Mouse (Mus musculus) midbrain, embryonic 16.5 days (tissue): ENCODE data around the gene Ppm1g. TPM values are rescaled to one million over a fixed set of nuclear protein-coding genes. Genes with fewer than 3 reads are reported as not detected.

Source experiments
- ATAC-seq: fragments of 200-750 bp; cut with Nextera tagmentation; 2 replicates; pipeline ENCODE4 v1.8.0; 2017; ENCODE audit warnings: moderate TSS enrichment
- H3K27ac ChIP-seq: fragments of 300-500 bp; sonication (generic); 2 replicates; pipeline ENCODE4 v1.5.1; 2014; ENCODE audit warnings: mild to moderate bottlenecking, low read length, mixed read lengths
- H3K27me3 ChIP-seq: fragments of 300-500 bp; sonication (generic); 2 replicates; pipeline ENCODE4 v1.6.1; 2014; ENCODE audit warnings: low read depth, low read length, mixed read lengths; ENCODE audit not compliant: control insufficient read depth, insufficient read depth
- H3K36me3 ChIP-seq: fragments of 300-500 bp; sonication (generic); 2 replicates; pipeline ENCODE4 v1.6.1; 2014; ENCODE audit warnings: mild to moderate bottlenecking, low read length, moderate library complexity, mixed read lengths; ENCODE audit not compliant: control insufficient read depth, insufficient read depth
- H3K4me1 ChIP-seq: fragments of 300-500 bp; sonication (generic); 2 replicates; pipeline ENCODE4 v1.6.1; 2014; ENCODE audit warnings: mild to moderate bottlenecking, low read length, mixed read lengths; ENCODE audit not compliant: control insufficient read depth, insufficient read depth
- H3K4me2 ChIP-seq: fragments of 300-500 bp; sonication (generic); 2 replicates; pipeline ENCODE4 v1.6.1; 2014; ENCODE audit warnings: mild to moderate bottlenecking, low read length, mixed read lengths
- H3K4me3 ChIP-seq: fragments of 300-500 bp; sonication (generic); 2 replicates; pipeline ENCODE4 v1.5.1; 2014; ENCODE audit warnings: low read depth, mild to moderate bottlenecking, low read length, moderate library complexity, mixed read lengths
- H3K9ac ChIP-seq: fragments of 300-500 bp; sonication (generic); 2 replicates; pipeline ENCODE4 v1.6.1; 2014; ENCODE audit warnings: low read depth, low read length, mixed read lengths
- H3K9me3 ChIP-seq: fragments of 300-500 bp; sonication (generic); replicated peaks from 2 replicates; pipeline ENCODE4 v1.6.1; 2014; ENCODE audit warnings: mild to moderate bottlenecking, low read length, mixed read lengths; ENCODE audit not compliant: control insufficient read depth, poor library complexity, severe bottlenecking
- WGBS: fragments of 180-500 bp; shearing (Covaris S2); extraction: QIAGEN DNeasy Blood & Tissue Kit; methylation state at CpG from one replicate; pipeline ENCODE4 v1.1.7; 2014; 5-methylcytosine and 5-hydroxymethylcytosine counted together
- polyA plus RNA-seq: library from polyadenylated mRNA; unstranded; fragments of >200 nt; fragmentation: Nextera tagmentation; extraction: Ambion mirVana; gene quantifications from 2 replicates; pipeline ENCODE4 v1.2.1, GENCODE M21; 2015

The Ppm1g gene
- polyA plus RNA-seq, 1 experiment from 2014 or later: 186 TPM

DNA sequence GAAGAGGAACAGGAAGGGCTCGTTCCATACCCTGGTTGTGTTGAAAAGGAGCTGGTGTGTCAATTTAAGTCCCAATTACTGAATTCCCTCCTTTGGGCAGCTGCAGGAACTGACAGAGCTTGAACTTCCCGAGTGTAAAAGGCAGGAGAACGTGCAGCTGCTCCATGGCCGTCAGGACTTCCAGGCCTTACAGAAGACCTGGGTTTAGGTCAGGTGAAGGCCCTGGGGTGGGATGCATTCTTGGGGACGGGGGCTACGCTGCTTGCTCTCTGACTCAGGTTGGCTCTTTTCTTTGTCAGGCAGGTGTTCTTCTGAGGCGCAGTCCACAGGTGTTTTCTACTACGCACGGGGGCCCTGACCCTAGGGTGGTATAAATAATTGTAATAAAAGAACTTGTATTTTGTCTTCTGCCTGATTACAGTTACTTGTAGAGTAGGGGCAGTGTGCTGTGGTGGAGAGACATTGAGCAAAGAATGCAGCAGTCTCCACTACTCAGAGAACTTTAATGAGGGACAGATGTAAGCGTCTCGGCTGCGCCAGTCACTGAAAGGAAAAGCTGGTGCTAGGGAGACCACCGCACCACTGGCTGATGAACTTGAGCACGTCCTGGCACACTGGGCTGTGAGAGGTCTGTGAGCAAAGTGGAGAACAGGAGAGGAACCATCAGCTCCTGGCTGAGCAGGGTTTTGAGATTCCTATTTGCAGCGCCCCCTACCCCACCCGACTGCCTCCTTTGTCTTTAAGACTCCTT is 32.5 kb upstream of the Ppm1g start:
- Histone ChIP-seq H3K9me3 (no peaks in the 10 kb centered on the region), H3K36me3 (peaks cover 36% of the 10 kb centered on the region), H3K4me3 (no peak overlapping the region), H3K4me1 (no peaks in the 10 kb centered on the region), H3K27ac (no peak overlapping the region), H3K4me2 (no peak overlapping the region), H3K27me3 (no peaks in the 10 kb centered on the region), H3K9ac (no peak overlapping the region)
- ATAC-seq: no peak
- 83% methylated on average over 16 of the region's 16 CpGs for WGBS

DNA sequence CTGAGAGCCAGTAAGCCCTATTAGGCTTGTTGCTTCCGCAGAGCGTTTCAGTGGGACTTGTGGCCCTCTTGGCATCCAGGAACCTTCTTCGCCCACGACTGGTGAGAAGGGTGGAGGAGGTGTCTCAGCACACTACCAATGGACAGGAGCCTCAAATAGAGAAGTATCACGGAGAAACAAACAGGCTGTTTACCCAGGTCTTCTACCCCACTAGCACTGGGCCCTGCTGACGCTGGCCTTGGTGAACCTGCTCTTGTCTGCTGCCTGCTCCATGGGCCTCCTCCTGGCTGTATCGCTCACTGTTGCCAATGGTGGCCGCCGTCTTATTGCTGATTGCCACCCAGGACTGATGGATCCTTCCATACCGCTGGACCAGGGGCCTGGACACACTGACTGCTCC is 31.7 kb upstream of the Ppm1g start:
- no peak overlapping the region for H3K4me2 ChIP-seq
- no peaks in the 10 kb centered on the region for H3K4me1 ChIP-seq
- no peak overlapping the region for H3K27ac ChIP-seq
- no peaks in the 10 kb centered on the region for H3K27me3 ChIP-seq
- ATAC-seq: 0 out of 2 replicates have a peak, but pooled peaks have one; percentile 3
- no peaks in the 10 kb centered on the region for H3K9me3 ChIP-seq
- no peak overlapping the region for H3K4me3 ChIP-seq
- H3K9ac ChIP-seq: no peak overlapping the region
- peaks cover 40% of the 10 kb centered on the region for H3K36me3 ChIP-seq
- 54% methylated on average over 10 of the region's 10 CpGs for WGBS

DNA sequence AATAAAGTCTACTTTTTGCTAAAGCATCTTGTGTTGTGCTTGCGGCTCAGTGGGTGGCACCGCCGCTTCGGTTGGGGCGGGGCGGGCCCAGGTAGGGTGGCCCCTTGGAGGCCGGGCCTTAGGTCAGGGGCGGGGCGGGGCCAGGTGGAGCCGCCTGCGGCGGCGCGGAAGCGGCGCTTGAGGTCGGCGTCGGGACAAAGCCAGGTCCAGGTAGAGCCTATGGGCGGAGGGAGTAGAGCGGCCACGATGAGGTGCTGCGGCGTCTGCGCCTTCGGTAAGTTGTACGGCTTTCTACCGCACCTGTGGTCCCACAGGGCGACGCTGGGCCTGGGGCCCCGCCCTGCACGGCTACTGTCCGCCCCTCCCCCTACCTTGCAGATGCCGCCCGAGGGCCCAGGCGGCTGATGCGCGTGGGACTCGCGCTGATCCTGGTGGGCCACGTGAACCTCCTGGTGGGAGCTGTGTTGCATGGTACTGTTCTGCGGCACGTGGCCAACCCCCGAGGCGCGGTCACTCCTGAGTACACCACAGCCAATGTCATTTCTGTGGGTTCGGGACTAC is 31.1 kb upstream of the Ppm1g start, which contains the start of gene Krtcap3:
Gene Krtcap3, plus strand, starts transcription at position 151 of the 561 bp plus-strand sequence.
- ATAC-seq: 0 out of 2 replicates have a peak, but pooled peaks have one; percentile 37
- 13% methylated on average over 42 of the region's 47 CpGs for WGBS
- H3K9ac ChIP-seq: 0 out of 2 replicates have a peak within 1 kb of the TSS, but pooled peaks have one; percentile 14
- no peak within 1 kb of the TSS for H3K27ac ChIP-seq
- no peak within 1 kb of the TSS for H3K4me2 ChIP-seq
- peaks cover 37% of the 10 kb centered on the region for H3K36me3 ChIP-seq
- no peaks in the 10 kb centered on the region for H3K9me3 ChIP-seq
- H3K4me1 ChIP-seq: no peaks in the 10 kb centered on the region
- no peak within 1 kb of the TSS for H3K4me3 ChIP-seq
- H3K27me3 ChIP-seq: no peaks in the 10 kb centered on the region

DNA sequence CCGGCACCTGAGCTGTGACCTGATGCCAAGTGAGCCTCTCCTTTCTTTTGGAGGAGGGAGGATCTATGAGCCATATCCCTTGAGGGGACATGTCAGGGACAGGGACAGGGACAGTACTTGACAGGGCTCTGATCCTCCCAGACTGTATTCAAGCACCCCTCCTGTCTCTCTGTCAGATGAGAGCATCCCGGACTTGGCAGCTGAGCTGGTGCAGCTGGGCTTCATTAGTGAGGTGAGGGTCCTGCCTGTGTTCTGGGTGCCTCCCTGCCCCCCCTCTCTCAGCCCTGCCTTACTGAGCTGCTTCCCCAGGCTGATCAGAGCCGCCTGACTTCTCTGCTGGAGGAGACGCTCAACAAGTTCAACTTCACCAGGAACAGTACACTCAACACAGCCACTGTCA is 30.2 kb upstream of the Ppm1g start:
- peaks cover 41% of the 10 kb centered on the region for H3K36me3 ChIP-seq
- no peak overlapping the region for H3K27ac ChIP-seq
- no peak overlapping the region for H3K4me2 ChIP-seq
- no peak overlapping the region for H3K4me3 ChIP-seq
- no peaks in the 10 kb centered on the region for H3K9me3 ChIP-seq
- H3K27me3 ChIP-seq: no peaks in the 10 kb centered on the region
- H3K9ac ChIP-seq: no peak overlapping the region
- no peaks in the 10 kb centered on the region for H3K4me1 ChIP-seq
- ATAC-seq: peak; percentile 41; the same call in 1 of the 2 replicates
- WGBS: 54% methylated on average over 4 of the region's 4 CpGs

DNA sequence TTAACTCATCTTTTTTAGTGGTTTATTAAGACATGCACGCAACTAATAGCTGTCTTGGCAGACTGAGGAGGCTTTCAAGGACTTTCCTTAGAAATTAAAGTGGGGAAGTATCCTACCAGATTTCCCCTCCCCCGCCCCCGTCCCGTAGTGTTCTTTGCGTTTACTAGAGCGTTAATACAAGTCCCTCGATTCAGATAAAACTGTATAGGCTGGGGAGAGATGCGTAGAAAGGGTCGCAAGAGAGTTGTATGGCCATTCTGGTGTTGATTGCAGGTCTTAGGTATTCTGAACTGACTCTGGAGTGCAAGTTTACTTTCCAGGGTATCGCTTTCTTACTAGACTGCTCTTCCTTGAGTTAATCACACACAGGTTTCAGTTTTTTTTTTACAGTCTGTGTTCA is 21.7 kb upstream of the Ppm1g start:
- peak overlapping the region; percentile 92 for H3K4me3 ChIP-seq
- no peaks in the 10 kb centered on the region for H3K9me3 ChIP-seq
- H3K9ac ChIP-seq: peak overlapping the region; percentile 93
- H3K27me3 ChIP-seq: no peaks in the 10 kb centered on the region
- no peak overlapping the region for H3K27ac ChIP-seq
- H3K4me1 ChIP-seq: peaks cover 8% of the 10 kb centered on the region
- 19% methylated on average over 10 of the region's 10 CpGs for WGBS
- peak overlapping the region; percentile 80 for H3K4me2 ChIP-seq
- H3K36me3 ChIP-seq: peaks cover 27% of the 10 kb centered on the region
- ATAC-seq: no peak

DNA sequence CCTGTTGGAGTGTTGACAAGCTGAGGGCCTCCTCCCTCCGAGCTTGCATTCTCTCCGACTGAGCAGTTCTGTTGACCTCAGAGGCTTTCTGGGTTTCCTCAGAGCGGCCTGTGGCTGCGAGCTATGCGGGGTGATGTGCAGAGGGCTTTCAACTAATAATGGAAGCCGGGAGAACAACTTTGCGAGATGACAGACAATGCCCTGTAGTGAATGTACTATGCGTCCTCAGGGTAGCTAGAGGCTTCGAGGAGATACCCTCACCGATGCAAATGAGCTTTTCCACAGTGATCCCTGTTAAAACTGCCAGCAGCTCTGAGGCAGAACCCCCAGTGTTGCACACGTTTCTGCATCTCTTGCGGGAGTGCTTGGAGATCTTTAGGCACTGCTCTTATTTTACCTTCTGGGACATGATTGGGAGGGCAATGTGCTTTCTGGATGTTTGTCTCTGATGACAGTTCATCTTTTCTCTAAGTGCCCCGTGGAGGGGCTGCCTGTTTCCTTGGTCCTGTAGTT is 21.1 kb upstream of the Ppm1g start:
- peak overlapping the region; percentile 92 for H3K4me3 ChIP-seq
- H3K27ac ChIP-seq: peak overlapping the region; percentile 97
- under 1% methylated on average over 13 of the region's 13 CpGs for WGBS
- ATAC-seq: no peak; the same call in 1 of the 2 replicates
- peak overlapping the region; percentile 80 for H3K4me2 ChIP-seq
- peaks cover 8% of the 10 kb centered on the region for H3K4me1 ChIP-seq
- peaks cover 27% of the 10 kb centered on the region for H3K36me3 ChIP-seq
- no peaks in the 10 kb centered on the region for H3K27me3 ChIP-seq
- peak overlapping the region; percentile 93 for H3K9ac ChIP-seq
- H3K9me3 ChIP-seq: no peaks in the 10 kb centered on the region; the same call in 1 of the 2 replicates

DNA sequence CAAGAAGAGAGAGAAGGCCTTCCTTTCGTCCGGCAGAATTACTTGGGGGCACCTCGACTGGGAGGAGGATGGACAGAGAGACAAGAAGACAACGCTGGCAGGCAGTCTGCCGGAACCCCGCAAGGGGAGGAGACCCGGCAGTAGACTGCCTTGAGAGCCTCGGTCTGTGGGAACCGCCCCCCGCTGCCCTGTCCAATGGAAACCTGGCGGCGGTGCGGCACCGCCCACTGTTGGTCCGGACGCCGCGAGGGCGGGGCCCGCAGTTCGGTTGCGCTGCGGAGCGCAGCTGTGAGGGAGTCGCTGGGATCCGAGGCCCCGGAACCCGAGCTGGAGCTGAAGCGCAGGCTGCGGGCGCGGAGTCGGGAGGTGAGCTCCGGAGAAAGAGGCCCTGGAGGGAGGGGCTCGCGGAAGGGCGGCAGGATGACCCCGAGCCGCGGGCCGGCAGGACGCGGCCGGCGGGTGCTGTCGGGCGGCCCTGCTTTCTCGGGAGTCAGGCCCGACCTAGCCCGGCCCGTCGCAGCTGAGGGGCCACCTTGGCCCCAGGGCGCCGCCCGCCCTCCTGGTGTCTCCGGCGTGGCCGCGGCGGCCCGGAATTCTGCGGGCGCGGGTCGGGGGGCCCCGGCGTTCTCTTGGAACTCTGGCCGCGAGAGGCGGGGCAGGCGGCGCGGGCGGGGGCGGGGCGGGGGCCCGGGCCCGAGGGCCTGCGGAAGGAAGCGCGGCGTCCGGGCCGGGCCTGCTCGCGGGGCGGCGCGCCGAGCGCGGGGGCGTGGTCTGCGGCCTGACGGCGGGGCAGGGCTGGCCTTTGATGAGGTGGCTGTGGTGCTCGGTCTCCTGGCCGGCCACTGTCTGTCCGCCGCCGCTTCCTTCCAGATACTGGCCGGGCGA is 20.4 kb upstream of the Ppm1g start, which contains the start of the genes Nrbp1 and Gm9970:
Gene Nrbp1, plus strand, starts transcription at position 228 of the 885 bp plus-strand sequence.
Gene Gm9970, minus strand, starts transcription at position 596 of the 885 bp plus-strand sequence.
- Histone ChIP-seq H3K4me2 (peak within 1 kb of the TSS; percentile 80), H3K36me3 (peaks cover 21% of the 10 kb centered on the region), H3K4me1 (peaks cover 8% of the 10 kb centered on the region), H3K27me3 (no peaks in the 10 kb centered on the region), H3K9me3 (no peaks in the 10 kb centered on the region; the same call in 1 of the 2 replicates), H3K9ac (peak within 1 kb of the TSS; percentile 93), H3K27ac (peak within 1 kb of the TSS; percentile 97), H3K4me3 (peak within 1 kb of the TSS; percentile 92)
- peak; percentile 99 for ATAC-seq
- WGBS: 0% methylated on average over 66 of the region's 103 CpGs

DNA sequence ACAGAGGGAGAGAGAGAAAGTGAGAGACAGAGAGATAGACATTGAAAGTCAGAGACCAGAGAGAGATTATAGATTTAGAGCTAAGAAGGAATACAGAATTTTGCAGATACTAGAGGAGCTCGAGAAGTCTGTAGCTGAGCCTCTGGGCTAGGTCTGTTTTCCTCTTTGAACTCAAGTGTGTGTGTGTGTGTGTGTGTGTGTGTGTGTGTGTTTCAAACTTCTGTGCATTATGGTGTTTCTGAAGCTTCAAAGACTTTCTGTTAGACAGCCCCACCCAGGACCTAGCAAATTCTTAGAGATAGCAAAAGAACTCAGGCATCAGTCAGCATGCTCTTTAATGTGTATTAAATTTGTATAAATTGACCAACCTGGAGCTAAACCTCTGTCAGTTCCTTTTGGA is 6.2 kb upstream of the Ppm1g start:
- Histone ChIP-seq H3K9ac (no peak overlapping the region), H3K36me3 (no peaks in the 10 kb centered on the region), H3K27me3 (no peaks in the 10 kb centered on the region), H3K4me3 (no peak overlapping the region), H3K4me2 (no peak overlapping the region), H3K27ac (no peak overlapping the region), H3K4me1 (peaks cover 8% of the 10 kb centered on the region; the same call in 1 of the 2 replicates), H3K9me3 (no peaks in the 10 kb centered on the region)
- WGBS: 70% methylated on average over 1 of the region's 1 CpGs
- ATAC-seq: no peak
